Mouse (Mus musculus) embryonic facial prominence, embryonic 15.5 days (tissue): ENCODE measurements around the gene Atg4a. TPM values are rescaled to one million over a fixed set of nuclear protein-coding genes. Genes with fewer than 3 reads are reported as not detected.

Experiments
- ATAC-seq: fragments of 200-750 bp; cut with Nextera tagmentation; 2 replicates; pipeline ENCODE4 v1.8.0; 2017; ENCODE audit warnings: low read depth, moderate TSS enrichment; ENCODE audit not compliant: insufficient number of reproducible peaks, low FRiP score, low TSS enrichment
- H3K27ac ChIP-seq: fragments of 300-500 bp; sonication (generic); replicated peaks from 2 replicates; pipeline ENCODE4 v1.5.1; 2015; ENCODE audit warnings: mild to moderate bottlenecking, inconsistent platforms
- H3K27me3 ChIP-seq: fragments of 300-500 bp; sonication (generic); 2 replicates; pipeline ENCODE4 v1.6.1; 2015; ENCODE audit warnings: inconsistent platforms
- H3K36me3 ChIP-seq: fragments of 300-500 bp; sonication (generic); 2 replicates; pipeline ENCODE4 v1.6.1; 2015; ENCODE audit warnings: mild to moderate bottlenecking, inconsistent platforms
- H3K4me1 ChIP-seq: fragments of 300-500 bp; sonication (generic); 2 replicates; pipeline ENCODE4 v1.6.1; 2015; ENCODE audit warnings: inconsistent platforms
- H3K4me2 ChIP-seq: fragments of 300-500 bp; sonication (generic); replicated peaks from 2 replicates; pipeline ENCODE4 v1.6.1; 2015; ENCODE audit warnings: mild to moderate bottlenecking, inconsistent platforms
- H3K4me3 ChIP-seq: fragments of 300-500 bp; sonication (generic); replicated peaks from 2 replicates; pipeline ENCODE4 v1.5.1; 2015; ENCODE audit warnings: mild to moderate bottlenecking, inconsistent platforms
- H3K9ac ChIP-seq: fragments of 300-500 bp; sonication (generic); 2 replicates; pipeline ENCODE4 v1.6.1; 2015; ENCODE audit warnings: inconsistent platforms
- H3K9me3 ChIP-seq: fragments of 300-500 bp; sonication (generic); replicated peaks from 2 replicates; pipeline ENCODE4 v1.6.1; 2016; ENCODE audit warnings: inconsistent platforms
- WGBS: fragments of 180-500 bp; shearing (Covaris S2); methylation state at CpG from one replicate; pipeline ENCODE4 v1.1.7; 2015; 5-methylcytosine and 5-hydroxymethylcytosine counted together
- polyA plus RNA-seq: library from polyadenylated mRNA; unstranded; fragments of >200 nt; fragmentation: Nextera tagmentation; extraction: Ambion mirVana; gene quantifications from 2 replicates; pipeline ENCODE4 v1.2.1, GENCODE M21; 2015

Gene Atg4a
- polyA plus RNA-seq, 1 experiment from 2014 or later = 22.1 TPM

GRCm38 (mm10) chrX:140983206-140983960, 26.7 kb downstream of the Atg4a start:
- Histone ChIP-seq H3K27ac (no peak overlapping the region), H3K4me1 (no peaks in the 10 kb centered on the region), H3K27me3 (peaks cover 11% of the 10 kb centered on the region; the same call in 1 of the 2 replicates), H3K9ac (no peak overlapping the region), H3K36me3 (no peaks in the 10 kb centered on the region), H3K4me2 (no peak overlapping the region), H3K4me3 (no peak overlapping the region), H3K9me3 (no peaks in the 10 kb centered on the region)
- 42% methylated on average over 6 of the region's 6 CpGs for WGBS
- ATAC-seq = no peak

DNA sequence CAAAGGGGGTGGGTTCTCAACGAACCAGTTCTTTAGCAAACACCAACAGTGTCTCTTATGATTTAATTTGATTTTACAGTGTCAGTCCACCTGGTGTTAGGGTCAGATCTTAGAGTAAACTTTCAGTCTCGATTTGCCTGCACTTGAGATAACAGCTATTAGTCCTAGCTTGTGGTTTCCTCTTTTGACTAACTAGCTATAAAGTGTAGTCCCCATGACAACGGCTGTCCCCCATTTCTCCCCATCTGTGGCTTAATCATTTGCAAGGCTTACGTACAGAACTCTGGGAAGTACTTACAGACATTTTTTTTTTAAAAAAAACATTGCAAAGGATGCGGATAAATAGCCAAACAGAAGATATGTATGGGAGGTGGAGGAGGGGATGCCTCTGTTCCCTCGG, 28.1 kb downstream of the Atg4a start:
- Histone ChIP-seq H3K4me2 (no peak overlapping the region), H3K9ac (no peak overlapping the region), H3K36me3 (no peaks in the 10 kb centered on the region), H3K27ac (no peak overlapping the region), H3K4me3 (no peak overlapping the region), H3K27me3 (peaks cover 12% of the 10 kb centered on the region; the same call in 1 of the 2 replicates), H3K9me3 (no peaks in the 10 kb centered on the region), H3K4me1 (no peaks in the 10 kb centered on the region)
- ATAC-seq = no peak
- 46% methylated on average over 6 of the region's 6 CpGs for WGBS

DNA sequence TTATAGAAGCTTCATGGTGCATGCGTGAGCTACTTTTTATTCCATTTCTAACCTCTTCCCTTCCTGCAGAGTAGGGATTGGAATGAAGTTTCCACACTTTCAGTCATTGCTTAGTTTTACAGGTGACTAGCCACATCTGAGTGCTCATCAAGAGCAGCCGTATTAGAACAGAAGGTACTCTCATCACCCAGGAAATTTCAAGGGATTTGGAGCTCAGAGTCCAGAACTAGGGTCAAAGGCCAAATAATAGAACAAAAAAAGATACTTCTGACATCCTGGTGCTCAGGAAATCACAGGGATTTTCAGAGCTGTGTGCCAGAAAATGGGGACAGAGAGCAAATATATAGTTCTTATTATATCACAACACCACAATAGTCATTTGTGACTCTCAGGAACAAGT, 28.5 kb downstream of the Atg4a start:
- H3K9me3 ChIP-seq = no peaks in the 10 kb centered on the region
- no peak overlapping the region for H3K4me3 ChIP-seq
- peaks cover 12% of the 10 kb centered on the region; the same call in 1 of the 2 replicates for H3K27me3 ChIP-seq
- ATAC-seq = no peak
- H3K4me1 ChIP-seq = no peaks in the 10 kb centered on the region
- no peak overlapping the region for H3K27ac ChIP-seq
- H3K9ac ChIP-seq = no peak overlapping the region
- WGBS = 73% methylated on average over 2 of the region's 2 CpGs
- no peak overlapping the region for H3K4me2 ChIP-seq
- no peaks in the 10 kb centered on the region for H3K36me3 ChIP-seq

DNA sequence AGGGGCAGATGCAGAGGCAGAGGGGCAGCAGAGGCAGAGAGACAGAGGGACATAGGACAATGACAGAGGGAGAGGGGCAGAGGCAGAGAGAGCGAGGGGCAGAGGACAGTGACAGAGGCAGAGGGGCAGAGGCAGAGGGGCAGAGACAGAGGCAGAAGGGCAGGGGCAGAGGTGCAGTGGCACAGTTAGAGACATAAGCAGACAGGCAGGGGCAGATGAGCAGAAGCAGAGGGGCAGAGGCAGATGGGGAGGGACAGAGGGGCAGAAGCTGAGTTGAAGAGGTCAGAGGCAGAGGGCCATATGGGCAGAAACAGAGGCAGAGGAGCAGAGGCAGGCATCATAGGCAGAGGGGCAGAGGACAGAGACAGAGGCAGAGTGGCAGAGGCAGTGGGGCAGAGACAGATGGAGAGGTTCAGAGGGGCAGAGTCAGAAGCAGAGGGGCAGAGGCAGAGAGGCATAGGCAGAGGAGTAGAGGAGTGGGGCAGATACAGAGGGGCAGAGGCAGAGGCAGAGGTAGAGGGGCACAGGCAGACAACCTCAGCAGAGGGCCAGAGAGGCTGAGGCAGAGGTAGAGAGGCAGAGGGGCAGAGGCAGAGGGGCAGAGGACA, 40.3 kb downstream of the Atg4a start:
- Histone ChIP-seq H3K27me3 (peaks cover 3% of the 10 kb centered on the region), H3K4me1 (no peaks in the 10 kb centered on the region), H3K9me3 (no peaks in the 10 kb centered on the region), H3K4me3 (no peak overlapping the region), H3K27ac (no peak overlapping the region), H3K36me3 (no peaks in the 10 kb centered on the region), H3K9ac (no peak overlapping the region), H3K4me2 (no peak overlapping the region)
- WGBS = 75% methylated on average over 1 of the region's 1 CpGs
- peak; percentile 76 for ATAC-seq

DNA sequence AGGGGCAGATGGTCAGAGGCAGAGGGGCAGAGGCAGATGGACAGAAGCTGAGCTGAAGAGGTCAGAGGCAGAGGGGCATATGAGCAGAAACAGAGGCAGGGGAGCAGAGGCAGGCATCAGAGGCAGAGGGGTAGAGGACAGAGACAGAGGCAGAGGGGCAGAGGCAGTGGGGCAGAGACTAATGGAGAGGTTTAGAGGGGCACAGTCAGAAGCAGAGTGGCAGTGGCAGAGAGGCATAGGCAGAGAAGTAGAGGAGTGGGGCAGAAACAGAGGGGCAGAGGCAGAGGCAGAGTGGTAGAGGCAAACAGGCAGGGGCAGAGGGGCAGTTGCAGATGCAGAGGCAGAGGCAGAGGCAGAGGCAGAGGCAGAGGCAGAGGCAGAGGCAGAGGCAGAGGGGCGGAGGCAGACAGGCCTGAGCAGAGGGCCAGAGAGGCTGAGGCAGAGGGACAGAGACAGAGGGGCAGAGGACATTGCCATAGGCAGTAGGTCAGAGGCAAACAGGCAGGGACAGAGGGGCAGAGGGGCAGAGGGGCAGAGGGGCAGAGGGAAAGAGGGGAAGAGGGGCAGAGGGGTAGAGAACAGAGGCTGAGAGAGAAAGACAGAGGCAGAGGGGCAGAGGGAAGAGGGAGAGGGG, 41.3 kb downstream of the Atg4a start:
- ATAC-seq = 0 out of 2 replicates have a peak, but pooled peaks have one; percentile 51
- Histone ChIP-seq H3K36me3 (no peaks in the 10 kb centered on the region), H3K4me3 (no peak overlapping the region)

GRCm38 (mm10) chrX:140998885-140999284, 42.2 kb downstream of the Atg4a start:
- no peak for ATAC-seq
- H3K4me1 ChIP-seq = no peaks in the 10 kb centered on the region
- no peak overlapping the region for H3K4me3 ChIP-seq
- no peak overlapping the region for H3K9ac ChIP-seq
- H3K4me2 ChIP-seq = no peak overlapping the region
- H3K36me3 ChIP-seq = no peaks in the 10 kb centered on the region
- peaks cover 3% of the 10 kb centered on the region for H3K27me3 ChIP-seq
- no peak overlapping the region for H3K27ac ChIP-seq
- no peaks in the 10 kb centered on the region for H3K9me3 ChIP-seq

More for the DNA sequence above, 41.3 kb downstream of the Atg4a start:
- H3K4me2 ChIP-seq = no peak overlapping the region
- H3K9me3 ChIP-seq = no peaks in the 10 kb centered on the region
- H3K27ac ChIP-seq = no peak overlapping the region
- H3K27me3 ChIP-seq = peaks cover 3% of the 10 kb centered on the region
- WGBS = 62% methylated on average over 1 of the region's 1 CpGs
- no peak overlapping the region for H3K9ac ChIP-seq
- no peaks in the 10 kb centered on the region for H3K4me1 ChIP-seq

DNA sequence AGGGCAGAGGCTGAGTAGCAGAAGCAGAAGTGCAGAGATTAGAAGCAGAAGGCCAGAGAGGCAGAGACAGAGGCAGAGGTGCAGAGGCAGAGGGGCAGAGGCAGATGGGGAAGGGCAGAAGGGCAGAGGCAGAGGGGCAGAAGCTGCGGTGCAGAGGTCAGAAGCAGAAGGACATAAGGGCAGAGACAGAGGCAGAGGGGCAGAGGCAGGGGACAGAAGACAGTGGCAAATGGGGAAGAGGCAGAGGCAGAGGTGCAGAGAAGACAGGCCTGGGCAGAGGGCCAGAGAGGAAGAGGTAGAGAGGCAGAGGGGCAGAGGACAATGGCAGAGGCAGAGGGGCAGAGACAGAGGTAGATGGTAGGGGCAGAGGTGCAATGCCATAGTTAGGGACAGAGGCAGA, 193.0 kb downstream of the Atg4a start:
- Histone ChIP-seq H3K27me3 (no peaks in the 10 kb centered on the region), H3K36me3 (no peaks in the 10 kb centered on the region), H3K9ac (no peak overlapping the region), H3K4me3 (no peak overlapping the region), H3K27ac (no peak overlapping the region), H3K4me1 (no peaks in the 10 kb centered on the region), H3K9me3 (no peaks in the 10 kb centered on the region), H3K4me2 (no peak overlapping the region)
- whole genome bisulfite sequencing = 57% methylated on average over 1 of the region's 1 CpGs
- no peak for ATAC-seq

GRCm38 (mm10) chrX:141150290-141150689, 193.6 kb downstream of the Atg4a start:
- Histone ChIP-seq H3K4me3 (no peak overlapping the region), H3K27ac (no peak overlapping the region), H3K4me2 (no peak overlapping the region), H3K4me1 (no peaks in the 10 kb centered on the region), H3K36me3 (no peaks in the 10 kb centered on the region), H3K27me3 (no peaks in the 10 kb centered on the region), H3K9me3 (no peaks in the 10 kb centered on the region), H3K9ac (no peak overlapping the region)
- ATAC-seq = peak; percentile 63; the same call in 1 of the 2 replicates

- Histone ChIP-seq H3K4me1 (no peaks in the 10 kb centered on the region), H3K4me3 (no peak overlapping the region), H3K9ac (no peak overlapping the region), H3K4me2 (no peak overlapping the region), H3K36me3 (no peaks in the 10 kb centered on the region), H3K9me3 (no peaks in the 10 kb centered on the region), H3K27me3 (no peaks in the 10 kb centered on the region), H3K27ac (no peak overlapping the region)
- ATAC-seq = 0 out of 2 replicates have a peak, but pooled peaks have one; percentile 19
Measured at GRCm38 (mm10) chrX:141151182-141151581, 194.5 kb downstream of the Atg4a start.

- Histone ChIP-seq H3K4me2 (no peak overlapping the region), H3K9me3 (no peaks in the 10 kb centered on the region), H3K27ac (no peak overlapping the region), H3K27me3 (no peaks in the 10 kb centered on the region), H3K4me3 (no peak overlapping the region), H3K36me3 (no peaks in the 10 kb centered on the region), H3K9ac (no peak overlapping the region), H3K4me1 (no peaks in the 10 kb centered on the region)
- ATAC-seq = no peak
- WGBS = 8% methylated on average over 2 of the region's 2 CpGs
Measured at GRCm38 (mm10) chrX:141156696-141157095, 200.0 kb downstream of the Atg4a start.

DNA sequence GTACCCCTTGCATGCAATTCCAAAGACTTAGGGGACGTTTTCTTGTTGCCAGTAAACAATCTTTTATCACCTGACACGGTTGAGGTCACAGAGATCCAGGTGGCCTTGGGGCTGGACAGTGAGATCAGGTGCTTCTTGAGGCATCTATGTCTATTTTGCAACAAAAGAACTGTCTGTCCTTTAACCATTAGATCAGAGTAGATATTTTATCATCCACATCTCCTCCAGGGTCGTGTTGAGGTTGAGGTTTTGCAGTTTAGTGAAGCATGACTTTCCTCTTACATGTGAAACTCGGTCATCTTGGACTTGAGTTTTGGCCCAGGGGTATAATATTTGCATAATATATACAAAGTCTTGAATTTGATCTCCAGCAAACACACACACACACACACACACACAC, 200.9 kb downstream of the Atg4a start:
- no peak overlapping the region for H3K9ac ChIP-seq
- H3K9me3 ChIP-seq = no peaks in the 10 kb centered on the region
- no peaks in the 10 kb centered on the region for H3K36me3 ChIP-seq
- no peaks in the 10 kb centered on the region for H3K27me3 ChIP-seq
- ATAC-seq = no peak
- no peak overlapping the region for H3K27ac ChIP-seq
- H3K4me3 ChIP-seq = no peak overlapping the region
- no peaks in the 10 kb centered on the region for H3K4me1 ChIP-seq
- no peak overlapping the region for H3K4me2 ChIP-seq
- 50% methylated on average over 4 of the region's 4 CpGs for WGBS
